Mouse (Mus musculus) neutrophil, adult 59 days (primary cell): ENCODE measurements around the gene Tmem91. TPM values are rescaled to one million over a fixed set of nuclear protein-coding genes. Genes with fewer than 3 reads are reported as not detected.

Experiments
- total RNA-seq, 2 experiments: library from RNA; stranded (reverse); gene quantifications; 1 replicate in 1 of 2; 2 replicates in 1 of 2; pipeline ENCODE4 v1.2.4; 2023

Gene Tmem91
- under 1 TPM in 1 of 2 experiments, not detected in 1; 0.42 TPM for total RNA-seq

DNA sequence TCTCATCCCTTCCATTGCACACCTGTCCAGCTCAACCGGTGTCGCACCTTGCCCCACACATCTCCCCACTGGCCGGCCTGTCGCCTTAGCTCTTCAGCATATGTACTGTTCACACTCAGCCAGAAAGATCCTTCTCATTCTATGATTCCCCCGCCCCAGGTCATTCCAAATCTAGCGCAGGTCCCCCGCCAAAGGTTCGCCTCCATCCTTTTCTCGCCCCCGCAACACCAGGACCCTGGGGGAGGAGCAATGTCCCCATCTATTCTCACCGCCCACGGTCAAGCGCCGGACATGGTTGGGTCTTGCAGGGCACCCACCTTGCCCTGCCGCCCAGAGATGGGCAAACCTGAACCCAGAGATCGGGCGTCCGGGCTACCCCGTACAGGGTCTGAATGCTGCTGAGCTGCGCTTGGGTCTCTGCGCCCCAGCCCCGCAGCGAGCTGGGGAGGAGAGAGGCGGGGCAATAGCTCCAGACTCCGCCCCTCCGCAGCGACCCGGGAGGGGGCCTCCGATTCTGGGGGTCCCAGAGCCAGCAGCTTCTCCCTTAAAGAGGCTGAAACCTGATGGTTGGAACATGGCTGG lies at the start of gene Tmem91:
TSS of gene Tmem91 (minus strand) at position 448 of the 582 bp plus-strand sequence.

DNA sequence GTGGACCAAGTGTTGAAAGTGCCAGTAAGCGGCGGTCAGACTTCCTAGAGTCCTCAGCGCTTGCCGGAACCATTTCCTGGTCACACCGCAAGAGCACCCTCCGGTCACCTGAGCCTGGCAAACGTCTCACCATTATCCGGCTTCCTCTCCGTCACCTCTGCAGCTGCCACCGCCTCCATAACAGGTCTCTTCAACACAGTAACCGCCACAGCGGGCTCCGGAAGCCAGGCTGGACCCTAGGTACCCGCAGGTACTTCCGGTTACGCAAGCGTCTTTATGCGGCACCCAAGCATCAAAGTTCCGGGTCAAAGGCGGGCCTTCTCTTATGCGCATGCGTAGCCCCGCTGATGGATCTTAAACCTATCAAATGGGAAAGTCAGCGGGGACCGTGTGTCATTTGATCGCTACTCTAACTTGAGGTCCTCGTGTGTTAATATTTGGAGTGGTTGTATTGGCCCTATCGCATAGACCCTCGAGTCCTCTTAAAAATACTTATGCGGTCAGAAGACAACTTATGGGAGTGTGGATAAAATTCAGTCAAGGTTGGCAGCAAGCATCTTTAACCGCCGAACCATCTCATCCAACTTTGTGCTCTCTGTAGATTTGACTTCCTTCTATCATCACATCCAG lies 43.9 kb upstream of the Tmem91 start, which contains the start of gene Ccdc97:
TSS of gene Ccdc97 (minus strand) at position 301 of the 630 bp plus-strand sequence.

DNA sequence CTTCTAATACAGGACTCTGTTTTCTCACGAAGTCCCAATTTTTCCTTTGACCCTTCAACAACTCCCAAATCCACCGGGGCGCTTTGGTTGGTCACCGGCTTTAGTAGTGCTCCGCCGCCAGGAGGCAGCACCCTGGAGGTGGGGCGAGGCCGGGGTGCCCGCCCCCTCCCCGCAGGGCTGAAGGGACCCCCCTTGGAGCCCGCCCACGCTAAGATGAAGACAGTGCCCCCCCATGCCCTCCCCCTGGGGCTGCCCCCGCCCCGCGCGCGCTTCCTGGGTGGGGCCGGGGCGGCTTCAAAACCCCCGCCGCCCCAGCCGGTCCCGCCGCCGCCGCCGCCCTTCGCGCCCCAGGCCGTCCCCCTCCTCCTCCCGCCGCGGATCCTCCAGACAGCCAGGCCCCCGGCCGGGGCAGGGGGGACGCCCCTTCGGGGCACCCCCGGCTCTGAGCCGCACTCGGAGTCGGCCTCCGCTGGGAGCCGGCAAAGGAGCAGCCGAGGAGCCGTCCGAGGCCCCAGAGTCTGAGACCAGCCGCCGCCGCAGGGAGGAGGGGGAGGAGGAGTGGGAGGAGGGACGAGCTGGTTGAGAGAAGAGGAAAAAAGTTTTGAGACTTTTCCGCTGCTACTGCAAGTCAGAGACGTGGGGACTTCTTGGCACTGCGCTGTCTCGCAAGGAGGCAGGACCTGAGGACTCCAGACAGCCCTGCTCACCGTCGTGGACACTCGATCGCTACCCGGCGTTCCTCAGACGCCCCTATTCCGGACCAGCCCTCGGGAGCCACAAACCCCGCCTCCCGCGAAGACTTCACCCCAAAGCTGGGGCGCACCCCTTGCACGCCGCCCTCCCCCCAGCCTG lies 11.9 kb upstream of the Tmem91 start, which contains the start of gene Tgfb1:
TSS of gene Tgfb1 (plus strand) at position 323 of the 852 bp plus-strand sequence.

DNA sequence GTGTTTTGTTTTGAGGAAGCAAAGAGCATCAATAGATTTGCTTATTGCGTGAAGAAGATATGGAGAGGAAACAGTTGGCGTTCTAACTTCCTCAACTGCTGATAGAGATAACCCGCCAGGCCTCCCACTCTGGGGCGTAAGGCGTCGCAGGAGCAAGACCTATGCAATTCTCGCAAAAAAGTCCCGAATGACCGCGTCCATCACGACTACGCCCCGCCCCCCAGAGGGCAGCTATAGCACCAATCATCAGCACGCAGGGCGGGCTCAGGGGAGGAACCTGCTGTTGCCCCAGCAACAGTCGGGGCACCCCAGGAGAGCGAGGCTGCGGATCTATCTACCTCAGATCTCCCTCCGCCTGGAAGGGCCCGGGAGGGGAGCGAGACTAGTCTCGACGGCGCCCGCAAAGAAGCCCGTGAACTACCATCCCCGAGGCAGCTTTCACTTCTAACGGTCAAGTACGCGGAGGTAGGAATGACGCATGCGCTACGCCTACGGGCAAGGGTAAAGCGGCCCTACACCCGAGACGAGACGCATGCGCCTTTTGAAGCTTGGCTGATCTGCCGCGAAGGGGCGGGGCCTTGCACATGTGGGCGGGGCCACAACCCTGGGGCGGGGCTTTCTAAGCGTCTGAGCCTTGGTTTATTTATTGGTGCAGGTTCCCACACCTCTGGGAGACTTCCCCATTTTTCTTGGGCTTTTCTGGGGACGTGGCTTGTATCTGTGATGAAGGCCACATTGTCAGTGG lies 5.7 kb upstream of the Tmem91 start, which contains the start of gene B9d2:
TSS of gene B9d2 (plus strand) at position 267 of the 745 bp plus-strand sequence.

DNA sequence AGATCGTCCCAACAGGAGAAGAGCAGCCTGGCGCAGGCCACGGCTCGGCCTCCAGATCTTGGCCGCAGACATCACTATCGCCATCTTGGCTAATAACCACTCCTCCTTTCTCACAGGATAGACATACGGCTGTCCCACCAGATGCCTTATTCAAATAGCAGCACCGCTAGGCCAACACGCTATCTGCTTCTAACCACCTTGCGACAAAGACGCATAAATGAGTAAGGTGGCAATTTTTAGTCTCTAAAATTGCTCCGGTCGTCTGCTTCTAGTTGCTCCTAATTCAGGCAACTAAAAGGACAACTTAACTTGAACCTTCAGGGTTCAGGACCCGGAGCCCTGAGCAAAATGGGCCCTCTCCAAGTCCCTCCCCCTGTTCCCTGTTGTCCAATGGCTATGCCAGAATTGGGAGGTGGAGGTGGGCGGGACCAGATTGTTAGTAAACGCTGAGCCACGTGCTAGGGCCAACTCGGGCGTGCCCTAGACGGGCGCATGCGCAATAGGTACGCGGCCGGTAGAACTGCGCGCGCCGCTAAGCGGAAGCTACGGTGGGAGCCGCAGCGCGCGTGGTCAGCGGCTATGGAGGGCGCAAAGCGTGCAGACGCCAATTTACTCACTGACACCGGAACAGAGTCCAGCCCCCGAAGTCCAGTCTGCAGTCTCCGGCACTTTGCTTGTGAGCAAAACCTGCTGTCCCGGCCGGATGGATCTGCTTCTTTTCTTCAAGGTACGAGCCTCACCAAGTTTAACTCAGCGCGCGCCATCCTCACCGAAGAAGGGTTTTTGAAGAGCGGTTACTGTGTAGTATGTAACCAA lies 16.1 kb downstream of the Tmem91 start, which contains the start of the genes Bckdha and Exosc5:
TSS of gene Bckdha (minus strand) at position 325 of the 816 bp plus-strand sequence.
TSS of gene Exosc5 (plus strand) at position 508 of the 816 bp plus-strand sequence.

DNA sequence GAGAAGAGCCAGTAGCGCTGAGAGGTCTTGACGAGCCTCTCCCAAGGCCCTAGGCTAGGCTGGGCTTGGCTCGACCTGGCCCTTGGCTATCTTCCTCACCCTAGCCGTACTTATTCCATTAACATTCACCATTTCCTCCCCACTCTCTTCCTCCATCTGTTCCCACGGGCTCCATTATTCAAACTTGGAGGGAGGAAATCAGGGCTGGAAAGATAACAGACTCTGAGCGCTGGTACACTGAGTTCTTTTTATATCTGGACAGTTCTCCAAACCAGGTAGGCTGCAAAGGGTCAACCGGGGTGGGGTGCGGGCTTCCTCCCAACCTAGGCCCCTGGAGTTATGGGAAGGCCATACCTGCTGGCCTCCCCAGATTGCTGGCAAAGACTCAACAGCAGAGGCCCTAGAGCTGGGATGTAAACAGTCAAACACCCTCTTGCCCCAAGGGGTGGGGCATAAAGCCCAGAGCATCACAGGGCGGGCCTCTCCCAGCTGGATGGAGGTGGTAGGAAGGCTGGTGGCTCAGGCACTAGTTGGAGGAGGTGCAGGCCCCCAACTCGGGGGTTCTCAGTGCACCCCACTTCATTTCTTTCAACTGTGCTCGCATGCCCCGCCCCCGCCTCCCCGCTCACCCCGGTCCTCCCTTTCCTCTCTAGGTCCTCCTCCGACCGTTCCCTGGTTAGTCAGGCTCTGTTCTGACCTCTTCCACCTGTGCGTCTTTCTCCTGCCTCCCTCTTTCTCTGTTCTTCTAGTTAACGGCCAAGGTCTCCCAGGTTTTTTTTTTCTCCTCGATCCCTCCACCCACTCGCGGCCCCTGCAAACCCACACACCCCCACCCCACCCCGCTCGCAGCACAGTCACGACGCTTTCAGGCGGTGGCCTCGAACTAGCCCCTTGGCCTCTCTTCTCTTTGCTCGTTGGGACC lies 48.2 kb downstream of the Tmem91 start, which contains the start of gene B3gnt8:
TSS of gene B3gnt8 (plus strand) at position 146 of the 922 bp plus-strand sequence.

Other genes starting within 250 kb of the Tmem91 start
- gene Ceacam1, start 197.6 kb downstream of the Tmem91 start, total RNA-seq = 100 to 1,000 TPM; 245 to 270 TPM
- gene Ceacam2, start 135.3 kb downstream of the Tmem91 start, total RNA-seq = 10 to 100 TPM; 33.5 to 35.1 TPM
- gene Erich4, start 59.3 kb downstream of the Tmem91 start, total RNA-seq = not detected
- gene Dmac2, start 55.8 kb downstream of the Tmem91 start, total RNA-seq = 10 to 100 TPM; 21.2 to 25.3 TPM
- gene B3gnt8, start 48.5 kb downstream of the Tmem91 start, total RNA-seq = 10 to 100 TPM; 16.3 to 24.1 TPM
- 10 to 100 TPM; 41.4 to 49.7 TPM for gene Bckdha, start 16.2 kb downstream of the Tmem91 start, total RNA-seq
- gene Exosc5, start 16.0 kb downstream of the Tmem91 start, total RNA-seq = 10 to 100 TPM; 27.7 to 34.1 TPM
- 10 to 100 TPM; 26.2 to 28.7 TPM for gene B9d2, start 5.6 kb upstream of the Tmem91 start, total RNA-seq
- 100 to 1,000 TPM; 166 to 200 TPM for gene Tgfb1, start 11.8 kb upstream of the Tmem91 start, total RNA-seq
- gene Ccdc97, start 43.9 kb upstream of the Tmem91 start, total RNA-seq = 10 to 100 TPM; 66.4 to 74.4 TPM
- 100 to 1,000 TPM; 199 to 224 TPM for gene Hnrnpul1, start 79.6 kb upstream of the Tmem91 start, total RNA-seq
- gene Axl, start 113.5 kb upstream of the Tmem91 start, total RNA-seq = 1 to 10 TPM; 4.0 to 6.3 TPM
- gene Cyp2s1, start 141.7 kb upstream of the Tmem91 start, total RNA-seq = not detected
- not detected for gene Cyp2b10, start 222.5 kb upstream of the Tmem91 start, total RNA-seq